Mouse (Mus musculus) liver, embryonic 14.5 days (tissue): ENCODE data around the gene Fam129a.

Experiments
- CTCF ChIP-seq: IDR thresholded peaks from 2 replicates; pipeline ENCODE4 v1.5.1; 2016; ENCODE audit warnings: antibody characterized with exemption, low read depth, control low read depth
- EP300 ChIP-seq: IDR thresholded peaks from 2 replicates; pipeline ENCODE4 v1.6.1; 2016; ENCODE audit warnings: antibody characterized with exemption, low read depth

DNA sequence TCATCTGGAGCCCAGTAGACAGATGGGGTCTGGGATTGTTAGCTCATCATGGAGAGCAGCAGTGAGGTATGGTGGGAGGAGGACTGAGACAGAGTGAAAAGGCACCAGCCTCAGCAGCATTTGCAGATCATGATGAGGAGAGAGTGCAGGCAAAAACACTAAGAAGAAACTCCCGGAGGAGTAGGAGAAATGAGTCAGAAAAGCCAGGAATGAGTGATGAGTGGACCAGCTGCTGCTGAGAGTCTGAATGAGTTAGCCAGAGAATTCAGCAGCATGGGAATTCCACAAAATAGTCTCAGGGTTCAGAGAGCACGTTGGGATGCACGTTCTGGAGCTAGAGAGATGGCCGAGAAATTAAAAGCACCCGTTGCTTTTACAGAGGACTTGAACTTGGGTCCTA, 67.4 kb downstream of the Fam129a start:
- TF ChIP-seq CTCF (no peak), EP300 (no peak)
